16 mouse cellular contexts compared by ENCODE assay signal in genomic region chr14:98858801-98859200, GRCm38 (mm10).
"Had no signal": no experiment of that assay in that cellular context is flagged by ENCODE, and none has a peak within 500 bp of the region (broad histone marks: within the 10 kb centered on the region; RNA-seq: fewer than 3 reads in every experiment).

No protein-coding gene starts in this region.

- H3K9ac ChIP-seq: neural tube, embryonic 13.5 days; neural tube, embryonic 15.5 days; stomach, embryonic 15.5 days had no signal

- H3K9me3 ChIP-seq: neural tube, embryonic 13.5 days; neural tube, embryonic 15.5 days; stomach, embryonic 15.5 days had no signal

- H3K4me1 ChIP-seq: stomach, embryonic 15.5 days had no signal

- H3K4me2 ChIP-seq: neural tube, embryonic 13.5 days; neural tube, embryonic 15.5 days; stomach, embryonic 15.5 days had no signal

- H3K27ac ChIP-seq: neural tube, embryonic 13.5 days; neural tube, embryonic 15.5 days; stomach, embryonic 15.5 days; stomach, postnatal 0 days had no signal

- H3K4me3 ChIP-seq: neural tube, embryonic 13.5 days; neural tube, embryonic 15.5 days; stomach, embryonic 15.5 days had no signal

- H3K27me3 ChIP-seq: neural tube, embryonic 15.5 days; stomach, embryonic 15.5 days had no signal

- DNase-seq: retina, postnatal 1 day; right cerebral cortex, adult 18-20 months; right cerebral cortex, postnatal 14 days; right cerebral cortex, postnatal 25 days; right cerebral cortex, postnatal 4 days; spleen, adult 18-20 months; thymus, adult 18-20 months; thymus, adult 2 months; thymus, postnatal 14 days; thymus, postnatal 25 days; thymus, postnatal 36 days; thymus, postnatal 4 days had no signal

- H3K36me3 ChIP-seq: neural tube, embryonic 13.5 days; neural tube, embryonic 15.5 days; stomach, embryonic 15.5 days had no signal
